Mouse (Mus musculus): ENCODE results near the gene RPS10-NUDT3. TPM values are rescaled to one million over a fixed set of nuclear protein-coding genes. Genes with fewer than 3 reads are reported as not detected.

The RPS10-NUDT3 gene
- polyA plus RNA-seq, 1 experiment from 2014 or later: not detected

- H3K27me3 ChIP-seq (ENCODE audit: control insufficient read depth, insufficient read depth, low read depth, low read length): peaks cover 36% of the 10 kb centered on the region
- no peak overlapping the region for H3K4me2 ChIP-seq (ENCODE audit: low read depth, low read length)
- H3K9me3 ChIP-seq (ENCODE audit: control insufficient read depth, low read length): no peaks in the 10 kb centered on the region
- 16% methylated on average over 5 of the region's 5 CpGs for WGBS
- no peak for ATAC-seq (ENCODE audit: low read depth)
- H3K9ac ChIP-seq (ENCODE audit: low read length): no peak overlapping the region
- H3K27ac ChIP-seq (ENCODE audit: low read length): no peak overlapping the region
- H3K4me1 ChIP-seq (replicated peaks; ENCODE audit: control insufficient read depth, insufficient read depth, low read length): peaks cover 9% of the 10 kb centered on the region
- H3K36me3 ChIP-seq (ENCODE audit: control insufficient read depth, insufficient read depth, low read length): no peaks in the 10 kb centered on the region
- no peak overlapping the region for H3K4me3 ChIP-seq (ENCODE audit: low read length)
Measured at GRCm38 (mm10) chr17:27656414-27656813, 21.4 kb upstream of the RPS10-NUDT3 start.

DNA sequence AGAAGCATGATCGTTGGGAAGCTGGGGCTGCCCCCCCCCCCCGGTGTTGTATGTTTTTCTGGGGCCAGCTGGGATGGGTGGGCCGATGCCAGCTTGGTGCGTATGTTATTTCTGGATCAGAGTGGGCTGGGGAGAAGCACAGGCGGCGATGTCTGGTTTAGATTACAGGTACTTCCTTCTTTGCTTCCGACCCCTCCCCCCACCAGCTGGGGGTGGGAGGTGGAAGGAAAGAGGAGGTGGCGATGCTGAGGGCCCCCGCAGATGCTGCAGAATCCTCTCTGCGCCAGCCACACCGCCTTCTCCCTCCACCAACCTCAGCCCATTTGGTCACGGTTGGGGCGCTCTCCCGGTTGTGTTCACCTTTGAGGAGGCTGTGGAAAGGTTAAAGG, 21.0 kb upstream of the RPS10-NUDT3 start:
- no peaks in the 10 kb centered on the region for H3K9me3 ChIP-seq (ENCODE audit: control insufficient read depth, low read length)
- H3K27me3 ChIP-seq (ENCODE audit: control insufficient read depth, insufficient read depth, low read depth, low read length): peaks cover 36% of the 10 kb centered on the region
- no peak overlapping the region for H3K27ac ChIP-seq (ENCODE audit: low read length)
- H3K4me2 ChIP-seq (ENCODE audit: low read depth, low read length): peak overlapping the region; percentile 64
- H3K4me1 ChIP-seq (replicated peaks; ENCODE audit: control insufficient read depth, insufficient read depth, low read length): peaks cover 9% of the 10 kb centered on the region
- H3K9ac ChIP-seq (ENCODE audit: low read length): no peak overlapping the region
- peak overlapping the region; percentile 50 for H3K4me3 ChIP-seq (ENCODE audit: low read length)
- no peaks in the 10 kb centered on the region for H3K36me3 ChIP-seq (ENCODE audit: control insufficient read depth, insufficient read depth, low read length)
- 4% methylated on average over 14 of the region's 14 CpGs for WGBS
- peak; percentile 12; the same call in 1 of the 2 replicates for ATAC-seq (ENCODE audit: low read depth)

- Histone ChIP-seq H3K27ac (ENCODE audit: low read length) (no peak within 1 kb of the TSS), H3K4me1 (replicated peaks; ENCODE audit: control insufficient read depth, insufficient read depth, low read length) (peaks cover 9% of the 10 kb centered on the region), H3K4me3 (ENCODE audit: low read length) (peak within 1 kb of the TSS; percentile 50), H3K4me2 (ENCODE audit: low read depth, low read length) (peak within 1 kb of the TSS; percentile 64), H3K36me3 (ENCODE audit: control insufficient read depth, insufficient read depth, low read length) (no peaks in the 10 kb centered on the region), H3K9ac (ENCODE audit: low read length) (0 out of 2 replicates have a peak within 1 kb of the TSS, but pooled peaks have one; percentile 9), H3K9me3 (ENCODE audit: control insufficient read depth, low read length) (no peaks in the 10 kb centered on the region), H3K27me3 (ENCODE audit: control insufficient read depth, insufficient read depth, low read depth, low read length) (peaks cover 36% of the 10 kb centered on the region)
- 2% methylated on average over 58 of the region's 65 CpGs for WGBS
- ATAC-seq (ENCODE audit: low read depth): peak; percentile 47; the same call in 1 of the 2 replicates
Measured at GRCm38 (mm10) chr17:27655089-27656010, 20.3 kb upstream of the RPS10-NUDT3 start, which contains the start of gene Pacsin1. Gene Pacsin1 (plus strand): TSS chr17:27655509.

DNA sequence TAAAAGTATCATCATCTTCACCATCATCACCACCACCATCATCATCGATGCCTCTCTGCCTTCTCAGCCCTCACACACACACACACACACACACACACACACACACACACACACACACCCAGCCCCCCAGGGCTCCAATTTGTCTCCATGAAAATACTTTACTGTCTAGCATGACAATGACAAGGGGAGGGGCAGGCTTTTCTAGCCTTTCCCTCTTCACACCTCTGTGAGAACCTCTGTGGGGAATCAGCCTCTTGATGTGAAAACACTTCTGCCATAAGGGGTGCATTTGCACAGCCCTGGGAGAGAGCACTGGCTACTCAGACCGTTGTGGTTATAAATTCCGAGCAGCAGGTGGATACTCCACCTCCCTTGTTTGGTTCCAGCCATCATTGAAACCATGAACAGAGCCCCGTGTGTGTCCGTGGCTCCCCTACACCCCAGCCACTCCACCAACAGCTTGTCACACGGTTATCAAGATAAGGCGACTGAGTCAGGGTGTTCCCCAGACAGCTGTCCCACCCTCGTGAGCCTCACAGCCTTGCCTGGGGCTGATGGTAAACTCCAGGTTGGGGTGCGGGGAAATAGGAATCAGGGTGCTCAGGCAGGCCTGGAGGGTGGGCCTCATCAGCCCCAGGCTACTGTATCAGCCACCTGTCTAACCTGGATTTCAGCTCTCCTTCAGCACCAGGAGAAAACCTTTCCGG, 18.4 kb upstream of the RPS10-NUDT3 start:
- no peak overlapping the region for H3K27ac ChIP-seq (ENCODE audit: low read length)
- H3K4me2 ChIP-seq (ENCODE audit: low read depth, low read length): no peak overlapping the region
- H3K9me3 ChIP-seq (ENCODE audit: control insufficient read depth, low read length): no peaks in the 10 kb centered on the region
- no peak overlapping the region for H3K9ac ChIP-seq (ENCODE audit: low read length)
- ATAC-seq (ENCODE audit: low read depth): no peak
- no peak overlapping the region for H3K4me3 ChIP-seq (ENCODE audit: low read length)
- 39% methylated on average over 10 of the region's 10 CpGs for WGBS
- no peaks in the 10 kb centered on the region for H3K36me3 ChIP-seq (ENCODE audit: control insufficient read depth, insufficient read depth, low read length)
- peaks cover 9% of the 10 kb centered on the region for H3K4me1 ChIP-seq (replicated peaks; ENCODE audit: control insufficient read depth, insufficient read depth, low read length)
- H3K27me3 ChIP-seq (ENCODE audit: control insufficient read depth, insufficient read depth, low read depth, low read length): peaks cover 36% of the 10 kb centered on the region

GRCm38 (mm10) chr17:27652046-27652790, 17.2 kb upstream of the RPS10-NUDT3 start:
- Histone ChIP-seq H3K27ac (ENCODE audit: low read length) (no peak overlapping the region), H3K4me1 (replicated peaks; ENCODE audit: control insufficient read depth, insufficient read depth, low read length) (peaks cover 9% of the 10 kb centered on the region), H3K36me3 (ENCODE audit: control insufficient read depth, insufficient read depth, low read length) (no peaks in the 10 kb centered on the region), H3K4me3 (ENCODE audit: low read length) (no peak overlapping the region), H3K9ac (ENCODE audit: low read length) (no peak overlapping the region), H3K9me3 (ENCODE audit: control insufficient read depth, low read length) (no peaks in the 10 kb centered on the region), H3K4me2 (ENCODE audit: low read depth, low read length) (no peak overlapping the region), H3K27me3 (ENCODE audit: control insufficient read depth, insufficient read depth, low read depth, low read length) (peaks cover 32% of the 10 kb centered on the region)
- 70% methylated on average over 23 of the region's 23 CpGs for WGBS
- no peak for ATAC-seq (ENCODE audit: low read depth)

DNA sequence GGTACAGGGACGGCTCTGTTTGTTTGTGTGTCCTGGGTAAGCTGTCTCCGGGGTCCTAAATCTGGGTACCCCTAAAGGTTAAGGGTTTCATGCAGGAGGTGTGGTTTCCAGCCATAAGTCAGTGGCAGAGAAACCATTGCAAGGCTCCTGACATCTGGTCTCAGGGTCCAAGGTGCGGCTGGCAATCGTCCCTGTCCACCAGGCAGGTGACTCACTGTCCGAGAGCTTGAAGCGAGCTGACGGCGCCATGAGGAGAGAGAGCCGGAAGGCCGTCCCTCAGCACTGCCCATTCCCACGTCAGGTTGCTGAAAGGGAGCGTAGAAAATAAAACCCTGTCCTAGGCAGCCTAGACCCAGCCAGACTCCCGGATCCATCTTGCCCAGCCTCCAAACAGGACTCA, 15.6 kb upstream of the RPS10-NUDT3 start:
- Histone ChIP-seq H3K4me1 (replicated peaks; ENCODE audit: control insufficient read depth, insufficient read depth, low read length) (peaks cover 4% of the 10 kb centered on the region), H3K36me3 (ENCODE audit: control insufficient read depth, insufficient read depth, low read length) (no peaks in the 10 kb centered on the region), H3K4me3 (ENCODE audit: low read length) (no peak overlapping the region), H3K9me3 (ENCODE audit: control insufficient read depth, low read length) (no peaks in the 10 kb centered on the region), H3K4me2 (ENCODE audit: low read depth, low read length) (no peak overlapping the region), H3K9ac (ENCODE audit: low read length) (no peak overlapping the region), H3K27me3 (ENCODE audit: control insufficient read depth, insufficient read depth, low read depth, low read length) (peaks cover 17% of the 10 kb centered on the region), H3K27ac (ENCODE audit: low read length) (no peak overlapping the region)
- 71% methylated on average over 13 of the region's 13 CpGs for WGBS
- no peak for ATAC-seq (ENCODE audit: low read depth)

GRCm38 (mm10) chr17:27650160-27650559, 15.1 kb upstream of the RPS10-NUDT3 start:
- H3K9ac ChIP-seq (ENCODE audit: low read length): no peak overlapping the region
- ATAC-seq (ENCODE audit: low read depth): peak; percentile 23; the same call in 1 of the 2 replicates

GRCm38 (mm10) chr17:27645807-27646206, 10.8 kb upstream of the RPS10-NUDT3 start:
- Histone ChIP-seq H3K4me3 (ENCODE audit: low read length) (no peak overlapping the region), H3K9me3 (ENCODE audit: control insufficient read depth, low read length) (no peaks in the 10 kb centered on the region), H3K27ac (ENCODE audit: low read length) (no peak overlapping the region), H3K36me3 (ENCODE audit: control insufficient read depth, insufficient read depth, low read length) (no peaks in the 10 kb centered on the region), H3K27me3 (ENCODE audit: control insufficient read depth, insufficient read depth, low read depth, low read length) (no peaks in the 10 kb centered on the region), H3K4me2 (ENCODE audit: low read depth, low read length) (no peak overlapping the region), H3K4me1 (replicated peaks; ENCODE audit: control insufficient read depth, insufficient read depth, low read length) (peaks cover 10% of the 10 kb centered on the region), H3K9ac (ENCODE audit: low read length) (no peak overlapping the region)
- ATAC-seq (ENCODE audit: low read depth): no peak
- 32% methylated on average over 7 of the region's 7 CpGs for WGBS

More at GRCm38 (mm10) chr17:27650160-27650559, 15.1 kb upstream of the RPS10-NUDT3 start:
- Histone ChIP-seq H3K36me3 (ENCODE audit: control insufficient read depth, insufficient read depth, low read length) (no peaks in the 10 kb centered on the region), H3K27ac (ENCODE audit: low read length) (no peak overlapping the region), H3K27me3 (ENCODE audit: control insufficient read depth, insufficient read depth, low read depth, low read length) (peaks cover 12% of the 10 kb centered on the region), H3K9me3 (ENCODE audit: control insufficient read depth, low read length) (no peaks in the 10 kb centered on the region), H3K4me1 (replicated peaks; ENCODE audit: control insufficient read depth, insufficient read depth, low read length) (peaks cover under 1% of the 10 kb centered on the region; the same call in 1 of the 2 replicates), H3K4me2 (ENCODE audit: low read depth, low read length) (no peak overlapping the region), H3K4me3 (ENCODE audit: low read length) (no peak overlapping the region)
- WGBS: 7% methylated on average over 12 of the region's 12 CpGs
